Mouse (Mus musculus) forebrain, embryonic 12.5 days (tissue): ENCODE data around the gene Ggt1. TPM values are rescaled to one million over a fixed set of nuclear protein-coding genes. Genes with fewer than 3 reads are reported as not detected.
"Not testable (repeated sequence)": the region's sequence is repeated elsewhere in the genome, so short reads cannot be mapped to it uniquely, and the experiment has no call there.

Experiments used
- ATAC-seq: fragments of 200-750 bp; cut with Nextera tagmentation; 2 replicates; pipeline ENCODE4 v1.8.0; 2017; ENCODE audit warnings: moderate TSS enrichment; ENCODE audit not compliant: low FRiP score
- H3K27ac ChIP-seq: fragments of 300-500 bp; sonication (generic); 2 replicates; pipeline ENCODE4 v1.5.1; 2016; ENCODE audit warnings: mild to moderate bottlenecking
- H3K27me3 ChIP-seq: fragments of 300-500 bp; sonication (generic); 2 replicates; pipeline ENCODE4 v1.6.1; 2016; ENCODE audit warnings: mild to moderate bottlenecking
- H3K36me3 ChIP-seq: fragments of 300-500 bp; sonication (generic); replicated peaks from 2 replicates; pipeline ENCODE4 v1.6.1; 2016; ENCODE audit warnings: mild to moderate bottlenecking
- H3K4me1 ChIP-seq: fragments of 300-500 bp; sonication (generic); 2 replicates; pipeline ENCODE4 v1.6.1; 2016
- H3K4me2 ChIP-seq: fragments of 300-500 bp; sonication (generic); 2 replicates; pipeline ENCODE4 v1.6.1; 2016; ENCODE audit warnings: mild to moderate bottlenecking, moderate library complexity
- H3K4me3 ChIP-seq: fragments of 300-500 bp; sonication (generic); replicated peaks from 2 replicates; pipeline ENCODE4 v1.5.1; 2016; ENCODE audit warnings: mild to moderate bottlenecking
- H3K9ac ChIP-seq: fragments of 300-500 bp; sonication (generic); 2 replicates; pipeline ENCODE4 v1.6.1; 2016; ENCODE audit warnings: mild to moderate bottlenecking
- H3K9me3 ChIP-seq: fragments of 300-500 bp; sonication (generic); 2 replicates; pipeline ENCODE4 v1.6.1; 2016
- WGBS: fragments of 180-500 bp; shearing (Covaris S2); methylation state at CpG from one replicate; pipeline ENCODE4 v1.1.7; 2016; 5-methylcytosine and 5-hydroxymethylcytosine counted together
- polyA plus RNA-seq: library from polyadenylated mRNA; unstranded; fragments of >200 nt; fragmentation: Nextera tagmentation; extraction: Ambion mirVana; gene quantifications from 2 replicates; pipeline ENCODE4 v1.2.1, GENCODE M21; 2016

Gene Ggt1
- polyA plus RNA-seq, 1 experiment from 2014 or later: 2.3 TPM

DNA sequence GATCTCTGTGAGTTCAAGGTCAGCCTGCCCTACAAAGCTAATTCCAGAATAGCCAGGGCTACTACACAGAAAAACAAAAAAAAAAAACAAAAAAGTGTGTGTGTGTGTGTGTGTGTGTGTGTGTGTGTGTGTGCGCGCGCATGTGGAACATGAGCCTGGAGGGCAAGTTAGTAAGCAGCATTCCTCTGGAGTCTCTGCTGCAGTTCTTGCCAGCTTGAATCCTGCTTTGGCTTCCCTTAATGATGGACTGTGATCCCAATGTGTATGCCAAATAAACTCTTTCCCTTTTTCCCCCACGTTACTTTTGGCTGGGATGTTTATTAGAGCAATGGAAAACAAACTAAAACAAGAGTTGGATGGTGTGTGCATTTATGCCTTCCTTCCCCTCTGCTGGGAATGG is 39.8 kb upstream of the Ggt1 start:
- 92% methylated on average over 4 of the region's 4 CpGs for WGBS
- peaks cover 60% of the 10 kb centered on the region for H3K36me3 ChIP-seq
- H3K4me2 ChIP-seq: no peak overlapping the region

DNA sequence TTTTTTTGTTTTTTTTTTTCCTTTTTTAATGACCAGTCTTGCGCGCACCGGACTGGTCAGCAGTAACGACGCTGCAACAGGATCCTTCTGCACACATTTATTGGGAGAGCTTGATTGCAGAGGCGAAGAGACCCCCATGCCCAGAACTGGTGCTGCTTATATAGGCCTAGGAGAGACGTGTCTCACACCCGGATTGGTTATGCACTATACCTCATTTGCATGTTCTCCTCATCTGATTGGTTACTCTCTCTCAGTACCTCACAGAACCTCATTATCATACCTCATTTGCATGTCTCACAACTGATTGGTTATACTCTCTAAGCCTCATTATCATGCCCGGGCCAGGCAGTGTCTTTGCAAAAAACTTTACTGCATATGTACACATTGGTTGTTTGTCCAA is 36.0 kb upstream of the Ggt1 start:
- H3K4me1 ChIP-seq, H3K9ac ChIP-seq, H3K4me2 ChIP-seq, H3K4me3 ChIP-seq, H3K27me3 ChIP-seq, ATAC-seq, H3K9me3 ChIP-seq, H3K27ac ChIP-seq: not testable (repeated sequence)
- peaks cover 73% of the 10 kb centered on the region for H3K36me3 ChIP-seq
- 94% methylated on average over 9 of the region's 9 CpGs for WGBS

More for the DNA sequence above, 39.8 kb upstream of the Ggt1 start:
- peaks cover 17% of the 10 kb centered on the region for H3K4me1 ChIP-seq
- H3K9me3 ChIP-seq: no peaks in the 10 kb centered on the region
- H3K27ac ChIP-seq: no peak overlapping the region
- no peak overlapping the region for H3K4me3 ChIP-seq
- H3K27me3 ChIP-seq: no peaks in the 10 kb centered on the region
- H3K9ac ChIP-seq: no peak overlapping the region
- no peak for ATAC-seq

DNA sequence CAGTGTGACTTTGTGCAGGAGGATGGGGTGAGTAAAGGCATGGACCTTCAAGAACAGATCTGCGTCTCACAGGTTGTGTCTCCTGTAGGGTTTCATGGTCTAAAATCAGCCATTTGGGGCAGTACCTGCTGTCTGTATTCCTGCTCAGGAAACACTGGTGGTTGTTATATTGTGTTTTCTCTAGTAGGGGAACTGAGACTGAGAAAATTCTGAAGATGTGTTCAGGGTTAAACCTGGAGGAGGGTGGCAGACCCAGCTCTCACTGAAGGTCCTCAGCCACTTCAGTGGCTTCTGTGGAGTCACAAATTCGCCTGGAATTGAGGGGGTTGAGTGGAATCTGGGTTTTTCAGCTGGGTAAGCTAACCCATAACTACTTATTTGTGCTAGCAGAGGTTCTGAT is 31.1 kb upstream of the Ggt1 start:
- ATAC-seq: no peak
- Histone ChIP-seq H3K4me1 (no peaks in the 10 kb centered on the region; the same call in 1 of the 2 replicates), H3K9me3 (no peaks in the 10 kb centered on the region), H3K9ac (no peak overlapping the region), H3K36me3 (peaks cover 78% of the 10 kb centered on the region), H3K27me3 (no peaks in the 10 kb centered on the region), H3K27ac (no peak overlapping the region), H3K4me3 (no peak overlapping the region), H3K4me2 (no peak overlapping the region)
- WGBS: 83% methylated on average over 2 of the region's 2 CpGs

DNA sequence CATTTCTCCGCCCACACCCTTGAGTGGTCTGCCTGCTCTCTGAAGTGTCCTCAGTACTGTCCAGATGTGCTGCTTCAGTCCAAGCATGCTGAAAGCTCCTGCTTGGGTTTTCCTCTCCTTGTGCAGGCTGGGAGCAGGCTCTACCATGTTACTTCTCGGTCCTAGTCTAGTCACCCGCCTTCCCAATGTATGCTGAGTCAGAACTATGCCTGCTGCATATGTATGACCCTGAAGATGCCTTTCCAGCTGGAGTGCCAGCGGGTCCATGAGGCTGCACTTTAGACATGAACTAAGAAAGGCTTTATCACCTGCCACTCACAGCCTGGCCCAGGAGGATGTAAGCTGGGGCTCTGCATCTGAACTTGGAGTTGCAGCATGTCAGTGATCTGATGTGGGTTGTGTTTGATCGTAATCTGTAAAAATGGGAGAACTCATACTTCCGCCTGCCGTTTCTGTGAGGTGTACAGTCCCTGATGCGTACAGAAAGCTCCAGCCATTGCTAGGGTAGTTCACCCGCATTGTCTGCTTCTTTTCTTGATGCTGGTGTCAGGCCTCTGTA is 29.8 kb upstream of the Ggt1 start:
- Histone ChIP-seq H3K27ac (no peak overlapping the region), H3K4me3 (no peak overlapping the region), H3K4me1 (no peaks in the 10 kb centered on the region), H3K36me3 (peaks cover 80% of the 10 kb centered on the region), H3K4me2 (no peak overlapping the region), H3K9ac (no peak overlapping the region), H3K9me3 (no peaks in the 10 kb centered on the region), H3K27me3 (no peaks in the 10 kb centered on the region)
- WGBS: 89% methylated on average over 9 of the region's 9 CpGs
- no peak for ATAC-seq

DNA sequence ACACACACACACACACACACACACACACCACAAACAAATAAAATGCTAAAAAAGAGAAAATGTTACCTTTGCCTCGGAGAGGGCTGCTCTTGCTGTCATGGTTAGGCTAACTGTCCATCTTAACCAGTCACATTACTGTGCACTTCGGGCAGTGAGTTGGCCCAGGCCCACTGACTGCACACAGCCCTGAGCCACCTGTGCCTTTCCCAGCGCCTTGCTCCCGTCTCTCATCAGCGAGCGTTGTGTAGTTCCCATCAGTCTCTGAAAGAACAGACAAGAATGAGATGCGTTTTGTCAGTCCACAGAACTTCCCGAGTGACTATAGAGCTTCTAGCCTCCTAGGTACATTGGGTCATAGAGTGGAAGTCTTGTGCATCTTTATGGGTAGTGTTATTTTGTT is 27.2 kb upstream of the Ggt1 start:
- no peak for ATAC-seq
- Histone ChIP-seq H3K9me3 (no peaks in the 10 kb centered on the region), H3K4me2 (no peak overlapping the region), H3K27ac (no peak overlapping the region), H3K4me1 (no peaks in the 10 kb centered on the region), H3K4me3 (no peak overlapping the region), H3K9ac (no peak overlapping the region), H3K27me3 (no peaks in the 10 kb centered on the region), H3K36me3 (peaks cover 68% of the 10 kb centered on the region)
- WGBS: 95% methylated on average over 8 of the region's 8 CpGs

DNA sequence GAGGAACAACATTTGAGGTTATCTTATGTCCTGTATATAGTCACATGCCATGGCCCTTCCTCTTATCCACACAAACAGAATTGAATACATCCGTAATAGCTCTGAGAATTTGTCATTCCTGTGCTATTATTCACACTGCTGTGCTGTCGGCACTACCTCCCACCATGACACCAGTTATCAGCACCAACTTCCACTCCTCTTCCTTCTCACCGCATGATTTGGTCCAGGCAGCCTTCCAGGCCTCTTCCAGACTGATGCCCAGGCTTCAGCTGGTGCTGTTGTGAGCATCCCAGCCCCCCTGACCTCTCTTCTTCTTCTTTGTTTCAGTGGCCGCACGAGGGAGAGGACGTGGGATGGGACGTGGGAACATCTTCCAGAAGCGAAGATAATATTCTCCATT is 26.5 kb upstream of the Ggt1 start:
- Histone ChIP-seq H3K27ac (no peak overlapping the region), H3K9me3 (no peaks in the 10 kb centered on the region), H3K36me3 (peaks cover 63% of the 10 kb centered on the region), H3K27me3 (no peaks in the 10 kb centered on the region), H3K4me3 (no peak overlapping the region), H3K9ac (no peak overlapping the region), H3K4me1 (no peaks in the 10 kb centered on the region), H3K4me2 (no peak overlapping the region)
- 87% methylated on average over 8 of the region's 8 CpGs for WGBS
- no peak for ATAC-seq

DNA sequence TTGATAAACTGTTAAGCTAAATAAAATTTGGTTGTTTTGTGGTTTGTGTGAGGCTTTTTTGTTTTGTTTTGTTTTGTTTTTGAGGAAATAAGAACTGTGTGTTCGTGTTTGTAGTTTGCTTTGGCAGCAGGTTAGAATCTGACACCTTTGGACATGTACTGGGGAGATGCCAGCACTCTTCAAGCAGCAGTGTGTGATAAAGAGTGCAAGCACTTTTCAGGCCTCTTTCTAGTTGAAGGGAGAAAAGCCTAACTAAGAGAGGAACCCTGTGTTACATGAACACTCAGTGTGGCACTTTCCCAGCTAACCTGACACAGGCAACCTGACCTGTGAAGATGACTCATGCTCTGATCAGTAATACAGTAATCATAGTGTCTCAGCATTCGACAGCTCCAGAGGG is 26.0 kb upstream of the Ggt1 start:
- H3K27ac ChIP-seq: no peak overlapping the region
- no peak overlapping the region for H3K4me3 ChIP-seq
- no peaks in the 10 kb centered on the region for H3K9me3 ChIP-seq
- WGBS: 91% methylated on average over 2 of the region's 2 CpGs
- H3K4me2 ChIP-seq: no peak overlapping the region
- ATAC-seq: no peak
- no peaks in the 10 kb centered on the region for H3K4me1 ChIP-seq
- no peaks in the 10 kb centered on the region for H3K27me3 ChIP-seq
- H3K9ac ChIP-seq: no peak overlapping the region
- H3K36me3 ChIP-seq: peaks cover 60% of the 10 kb centered on the region

DNA sequence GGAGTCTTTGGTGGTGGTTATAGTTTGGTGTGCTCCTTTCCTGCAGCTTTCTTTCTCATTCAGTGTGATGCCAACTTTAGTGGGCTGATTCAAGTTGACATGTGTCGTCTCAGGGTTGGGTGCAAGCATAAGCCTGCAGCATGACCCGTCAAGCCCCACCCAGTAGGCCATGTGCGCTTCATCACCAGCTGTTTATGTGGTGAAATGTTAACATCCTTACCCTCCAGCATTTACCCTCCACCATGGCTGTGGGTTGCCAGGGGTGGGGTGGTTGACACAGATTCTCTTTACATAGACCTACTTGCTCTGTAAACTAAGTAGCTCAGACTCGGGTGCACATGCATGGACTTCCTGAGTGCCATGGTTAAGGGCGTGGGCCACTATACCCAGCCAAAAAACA is 25.3 kb upstream of the Ggt1 start:
- Histone ChIP-seq H3K36me3 (peaks cover 53% of the 10 kb centered on the region), H3K9ac (no peak overlapping the region), H3K4me1 (no peaks in the 10 kb centered on the region), H3K27me3 (no peaks in the 10 kb centered on the region), H3K4me2 (no peak overlapping the region), H3K27ac (no peak overlapping the region), H3K4me3 (no peak overlapping the region), H3K9me3 (no peaks in the 10 kb centered on the region)
- ATAC-seq: no peak
- whole genome bisulfite sequencing: 92% methylated on average over 5 of the region's 5 CpGs

DNA sequence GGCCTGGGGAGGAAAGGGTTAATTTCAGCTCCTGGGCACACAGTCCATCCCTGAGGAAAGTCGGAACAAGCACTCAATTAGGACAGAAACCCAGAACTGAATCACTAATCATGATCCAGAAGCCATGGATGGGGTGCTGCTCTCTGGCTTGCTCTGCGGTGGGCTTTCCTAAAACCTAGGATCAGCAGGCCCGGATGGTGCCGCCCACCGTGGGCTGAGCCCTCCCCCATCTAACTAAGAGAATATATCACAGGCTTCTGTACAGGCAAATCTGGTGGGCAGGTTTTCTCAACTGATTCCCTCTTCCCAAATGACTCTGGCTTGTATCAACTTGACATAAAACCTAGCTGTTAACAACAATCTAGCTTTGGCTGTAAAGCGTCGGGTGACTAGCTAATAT is 13.5 kb upstream of the Ggt1 start:
- Histone ChIP-seq H3K27me3 (no peaks in the 10 kb centered on the region), H3K27ac (no peak overlapping the region), H3K9me3 (peaks cover 3% of the 10 kb centered on the region; the same call in 1 of the 2 replicates), H3K36me3 (no peaks in the 10 kb centered on the region), H3K4me1 (no peaks in the 10 kb centered on the region), H3K4me2 (no peak overlapping the region), H3K4me3 (no peak overlapping the region), H3K9ac (no peak overlapping the region)
- no peak for ATAC-seq
- WGBS: 76% methylated on average over 7 of the region's 7 CpGs

DNA sequence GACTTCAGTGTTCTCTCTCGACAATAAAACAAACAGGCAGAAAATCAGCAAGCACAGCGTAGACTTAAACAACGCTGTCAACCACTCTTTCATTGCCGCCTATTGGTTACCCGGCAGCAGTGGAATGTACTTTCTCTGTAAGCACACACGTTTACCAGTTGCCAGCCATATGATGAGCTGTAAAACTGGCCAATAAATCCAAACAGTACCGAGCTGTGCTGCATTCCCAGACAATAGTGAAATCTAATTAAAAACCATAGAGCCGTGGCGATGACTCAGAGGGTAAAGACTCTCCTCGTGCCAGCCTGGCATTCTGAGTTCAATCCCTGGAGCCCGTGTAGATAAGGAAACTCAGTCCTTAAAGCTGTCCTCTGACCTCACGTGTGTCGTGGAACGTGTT is 12.9 kb upstream of the Ggt1 start:
- H3K36me3 ChIP-seq: no peaks in the 10 kb centered on the region
- no peaks in the 10 kb centered on the region for H3K27me3 ChIP-seq
- no peak for ATAC-seq
- no peak overlapping the region for H3K27ac ChIP-seq
- no peak overlapping the region for H3K4me3 ChIP-seq
- H3K4me2 ChIP-seq: no peak overlapping the region
- no peak overlapping the region for H3K9ac ChIP-seq
- peaks cover 3% of the 10 kb centered on the region; the same call in 1 of the 2 replicates for H3K9me3 ChIP-seq
- WGBS: 74% methylated on average over 14 of the region's 14 CpGs
- no peaks in the 10 kb centered on the region for H3K4me1 ChIP-seq

DNA sequence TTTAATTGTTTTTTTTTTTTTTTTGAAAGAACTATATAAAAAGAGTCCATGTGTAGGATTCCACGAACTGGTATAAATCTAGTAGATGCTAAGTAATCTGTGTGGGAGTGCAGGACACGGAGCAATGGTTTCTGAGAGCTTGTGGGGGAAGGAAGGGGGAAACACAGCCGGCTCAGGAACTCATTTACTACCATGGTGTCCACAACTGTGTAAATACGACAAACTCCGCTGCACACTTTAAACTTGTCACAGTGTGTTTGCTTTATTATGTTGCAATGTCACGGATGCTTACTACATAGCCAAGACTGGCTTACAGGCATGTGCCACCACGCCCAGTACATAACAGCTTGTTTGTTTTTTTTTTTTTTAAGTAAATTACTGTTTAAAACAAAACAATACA is 11.5 kb upstream of the Ggt1 start:
- 83% methylated on average over 7 of the region's 7 CpGs for WGBS
- no peak for ATAC-seq
- Histone ChIP-seq H3K27me3 (no peaks in the 10 kb centered on the region), H3K4me1 (no peaks in the 10 kb centered on the region), H3K4me2 (no peak overlapping the region), H3K36me3 (no peaks in the 10 kb centered on the region), H3K9ac (no peak overlapping the region), H3K27ac (no peak overlapping the region), H3K4me3 (no peak overlapping the region), H3K9me3 (peaks cover 3% of the 10 kb centered on the region; the same call in 1 of the 2 replicates)

DNA sequence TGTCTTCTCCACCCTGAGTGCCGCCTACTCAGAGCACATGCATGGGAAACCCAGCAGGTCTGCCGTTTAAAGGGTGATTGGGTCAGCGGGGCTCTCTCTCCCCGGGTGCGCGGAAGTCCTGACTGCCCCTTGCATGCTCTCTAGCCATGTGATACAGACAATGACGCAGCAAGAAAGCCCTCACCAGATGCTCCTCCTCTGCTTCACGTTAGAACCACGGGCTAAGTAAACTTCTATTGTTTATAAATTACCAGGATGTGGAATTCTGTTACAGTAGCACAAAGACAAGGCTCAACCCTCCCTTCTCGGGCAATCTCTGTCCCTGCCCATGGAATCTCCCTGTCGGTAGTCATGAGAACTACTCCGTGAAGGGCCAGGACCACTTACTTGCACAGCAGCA is 10.2 kb upstream of the Ggt1 start:
- H3K4me2 ChIP-seq: no peak overlapping the region
- H3K9ac ChIP-seq: no peak overlapping the region
- H3K36me3 ChIP-seq: no peaks in the 10 kb centered on the region
- H3K27me3 ChIP-seq: no peaks in the 10 kb centered on the region
- peaks cover 7% of the 10 kb centered on the region for H3K4me1 ChIP-seq
- no peak for ATAC-seq
- 56% methylated on average over 12 of the region's 12 CpGs for WGBS
- H3K4me3 ChIP-seq: no peak overlapping the region
- H3K27ac ChIP-seq: no peak overlapping the region
- H3K9me3 ChIP-seq: no peaks in the 10 kb centered on the region

DNA sequence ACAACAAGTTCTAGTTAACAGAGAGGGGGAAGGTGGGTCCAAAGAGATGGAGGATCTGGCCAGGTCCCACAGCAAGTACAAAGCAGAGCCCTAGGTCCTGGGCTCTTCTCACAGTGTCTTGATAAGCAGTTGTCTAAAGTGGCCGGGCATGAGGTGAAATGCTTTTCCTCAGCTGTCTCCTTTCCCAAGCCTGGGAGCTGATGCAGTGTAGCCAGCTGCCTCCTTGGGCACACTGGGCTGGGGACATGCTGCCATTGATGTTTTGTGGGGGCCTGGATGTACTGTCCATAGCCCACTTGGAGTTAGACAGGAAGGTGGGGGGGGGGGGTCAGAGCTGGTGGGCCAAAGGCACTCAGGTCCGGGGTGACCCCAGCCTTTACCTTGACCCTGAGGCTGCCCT is 9.3 kb upstream of the Ggt1 start:
- 89% methylated on average over 2 of the region's 2 CpGs for WGBS
- Histone ChIP-seq H3K9ac (no peak overlapping the region), H3K4me1 (peaks cover 17% of the 10 kb centered on the region), H3K36me3 (no peaks in the 10 kb centered on the region), H3K4me2 (no peak overlapping the region), H3K27ac (no peak overlapping the region), H3K4me3 (no peak overlapping the region), H3K27me3 (no peaks in the 10 kb centered on the region), H3K9me3 (no peaks in the 10 kb centered on the region)
- no peak for ATAC-seq
